Mouse (Mus musculus): ENCODE measurements around the gene Tuba1b.

Gene Tuba1b

GRCm38 (mm10) chr15:98891198-98891742 lies 43.1 kb downstream of the Tuba1b start:
- DNase-seq (ENCODE audit: low spot score) = no peak

- no peak for DNase-seq (ENCODE audit: low spot score)
These were observed 46.8 kb downstream of the Tuba1b start for GRCm38 (mm10) chr15:98887526-98887925.

- no peak for DNase-seq (ENCODE audit: low spot score)
These were observed 47.5 kb downstream of the Tuba1b start for GRCm38 (mm10) chr15:98886667-98887387.

- DNase-seq (ENCODE audit: low spot score) = no peak
These were observed 50.3 kb downstream of the Tuba1b start for GRCm38 (mm10) chr15:98884106-98884505.

- no peak for DNase-seq (ENCODE audit: low spot score)
These were observed 50.7 kb downstream of the Tuba1b start for GRCm38 (mm10) chr15:98883661-98884060.

- DNase-seq (ENCODE audit: low spot score) = no peak
These were observed 52.7 kb downstream of the Tuba1b start for GRCm38 (mm10) chr15:98881656-98882008.
